Mouse (Mus musculus): ENCODE results near the gene Gm17019.
"Not testable (repeated sequence)": the region's sequence is repeated elsewhere in the genome, so short reads cannot be mapped to it uniquely, and the experiment has no call there.

The Gm17019 gene

DNA sequence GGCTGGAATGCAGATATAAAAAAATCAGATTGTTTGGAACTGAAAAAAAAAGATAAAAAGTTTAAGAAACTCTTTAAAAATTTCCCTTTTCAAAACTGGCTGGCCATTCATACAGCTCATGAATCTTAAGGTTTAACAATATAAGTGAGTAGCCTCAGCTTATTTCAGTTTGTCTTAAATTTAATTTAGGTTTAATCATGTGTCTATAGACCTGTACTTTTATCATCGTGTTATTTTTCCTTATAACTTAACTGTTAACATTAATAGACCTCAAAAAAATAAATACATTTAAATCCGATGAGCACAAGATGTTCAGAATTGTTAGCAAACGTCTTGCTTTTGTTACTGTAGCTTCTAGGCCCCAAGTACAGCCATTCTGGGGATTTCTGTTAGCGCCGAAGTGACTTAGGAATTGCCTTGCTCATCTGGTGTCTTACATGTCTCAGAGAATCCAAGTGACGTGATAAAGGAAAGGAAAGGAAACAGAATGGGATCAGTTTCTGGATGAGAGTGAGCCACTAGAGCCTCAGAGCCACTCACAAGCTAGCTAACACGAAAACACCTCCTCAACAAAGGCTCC lies 36.0 kb downstream of the Gm17019 start:
- DNase-seq (ENCODE audit: low read depth) = not testable (repeated sequence)

GRCm38 (mm10) chr5:14994124-14994523 lies 38.7 kb downstream of the Gm17019 start:
- not testable (repeated sequence) for DNase-seq (ENCODE audit: low read depth)

DNA sequence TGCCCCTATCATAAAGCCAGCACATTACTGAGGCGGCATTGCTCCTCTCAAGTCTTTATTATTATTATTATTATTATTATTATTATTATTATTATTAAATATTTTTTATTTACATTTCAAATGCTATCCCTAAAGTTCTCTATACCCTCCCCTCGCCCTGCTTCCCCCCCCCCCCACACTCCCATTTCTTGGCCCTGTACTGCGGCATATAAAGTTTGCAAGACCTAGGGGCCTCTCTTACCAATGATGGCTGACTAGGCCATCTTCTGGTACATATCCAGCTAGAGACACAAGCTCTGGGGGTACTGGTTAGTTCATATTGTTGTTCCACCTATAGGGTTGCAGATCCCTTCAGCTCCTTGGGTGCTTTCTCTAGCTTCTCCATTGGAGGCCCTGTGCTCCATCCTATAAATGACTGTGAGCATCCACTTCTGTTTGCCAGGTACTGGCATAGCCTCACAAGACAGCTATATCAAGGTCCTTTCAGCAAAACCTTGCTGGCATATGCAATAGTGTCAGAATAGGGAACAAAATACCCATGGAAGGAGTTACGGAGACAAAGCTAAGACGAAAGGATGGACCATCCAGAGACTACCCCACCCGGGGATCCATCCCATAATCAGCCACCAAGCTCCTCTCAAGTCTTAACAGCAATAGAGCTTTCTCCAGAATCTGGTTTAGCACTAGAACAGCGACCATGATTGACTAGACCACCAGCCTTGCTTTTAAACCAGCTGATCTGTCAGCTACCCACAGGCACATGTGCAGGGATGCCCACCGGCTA lies 42.2 kb downstream of the Gm17019 start:
- not testable (repeated sequence) for DNase-seq (ENCODE audit: low read depth)

DNA sequence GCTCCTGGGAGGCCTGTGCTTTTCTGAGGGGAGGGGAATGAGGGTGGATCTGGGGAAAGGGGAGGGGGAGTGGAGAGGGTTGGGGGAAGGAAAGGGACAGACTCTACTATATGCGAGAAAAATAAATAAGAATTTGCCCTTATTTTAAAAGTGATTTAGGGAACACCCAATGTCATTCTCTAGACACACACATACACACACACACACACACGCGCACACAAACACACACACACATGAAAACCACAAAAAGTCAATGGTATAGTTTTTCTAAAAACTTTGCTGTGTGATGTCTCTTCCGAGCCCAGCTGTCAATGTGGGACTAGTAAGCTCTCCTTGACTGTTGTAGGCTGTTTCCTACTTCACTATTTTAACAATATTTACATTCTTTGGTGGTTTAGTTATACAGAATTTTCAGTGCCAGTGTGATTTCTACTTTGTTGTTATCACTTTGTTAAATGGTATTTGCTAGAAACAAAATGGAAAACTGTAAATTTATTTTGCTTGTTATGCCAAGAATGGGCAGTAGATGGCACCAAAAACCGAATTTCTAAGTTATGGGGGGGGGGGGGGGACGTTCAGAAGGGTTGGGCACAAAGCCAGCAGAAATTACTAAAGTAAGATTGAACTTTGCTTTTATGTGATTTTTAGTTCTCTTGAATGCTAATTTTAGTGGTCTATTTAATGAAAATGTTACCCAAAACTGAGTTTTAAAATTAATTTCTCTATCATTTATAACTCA lies 46.0 kb downstream of the Gm17019 start:
- not testable (repeated sequence) for DNase-seq (ENCODE audit: low read depth)
